Mouse (Mus musculus) olfactory bulb, adult 2 months (tissue): Measurements from ENCODE around the gene Cacna1c.
"Not testable (repeated sequence)": the region's sequence is repeated elsewhere in the genome, so short reads cannot be mapped to it uniquely, and the experiment has no call there.

ENCODE experiments used
- CTCF ChIP-seq: fragments of 200-500 bp; IDR thresholded peaks from 2 replicates; pipeline ENCODE4 v1.5.1; 2012; ENCODE audit warnings: low read depth, mild to moderate bottlenecking, low read length, moderate library complexity; ENCODE audit not compliant: insufficient read depth
- POLR2A ChIP-seq: fragments of 200-500 bp; IDR thresholded peaks from 2 replicates; pipeline ENCODE4 v1.6.1; 2012; ENCODE audit warnings: mild to moderate bottlenecking, low read depth, low read length, moderate library complexity; ENCODE audit not compliant: insufficient read depth

GRCm38 (mm10) chr6:118578741-118579140, 617.5 kb downstream of the Cacna1c start:
- TF ChIP-seq POLR2A, CTCF: not testable (repeated sequence)
